Mouse (Mus musculus) kidney, embryonic 14.5 days (tissue): ENCODE results near the gene Ldah. TPM values are rescaled to one million over a fixed set of nuclear protein-coding genes. Genes with fewer than 3 reads are reported as not detected.

ENCODE experiments used
- ATAC-seq: fragments of 200-750 bp; cut with Nextera tagmentation; 2 replicates; pipeline ENCODE4 v1.8.0; 2017; ENCODE audit warnings: moderate number of reproducible peaks, mild to moderate bottlenecking, moderate TSS enrichment, moderate library complexity; ENCODE audit not compliant: low FRiP score, low TSS enrichment
- H3K27ac ChIP-seq: fragments of 300-500 bp; sonication (generic); 2 replicates; pipeline ENCODE4 v1.5.1; 2014; ENCODE audit warnings: low read depth, mild to moderate bottlenecking, low read length, moderate library complexity, mixed read lengths
- H3K27me3 ChIP-seq: fragments of 300-500 bp; sonication (generic); 2 replicates; pipeline ENCODE4 v1.6.1; 2014; ENCODE audit warnings: mild to moderate bottlenecking, low read length; ENCODE audit not compliant: control insufficient read depth, insufficient read depth
- H3K36me3 ChIP-seq: fragments of 300-500 bp; sonication (generic); 2 replicates; pipeline ENCODE4 v1.6.1; 2014; ENCODE audit warnings: low read length, mixed read lengths; ENCODE audit not compliant: control insufficient read depth, insufficient read depth
- H3K4me1 ChIP-seq: fragments of 300-500 bp; sonication (generic); 2 replicates; pipeline ENCODE4 v1.6.1; 2014; ENCODE audit warnings: low read length, mixed read lengths; ENCODE audit not compliant: control insufficient read depth, insufficient read depth
- H3K4me2 ChIP-seq: fragments of 300-500 bp; sonication (generic); replicated peaks from 2 replicates; pipeline ENCODE4 v1.6.1; 2014; ENCODE audit warnings: low read depth, mild to moderate bottlenecking, low read length
- H3K4me3 ChIP-seq: fragments of 300-500 bp; sonication (generic); 2 replicates; pipeline ENCODE4 v1.5.1; 2014; ENCODE audit warnings: mild to moderate bottlenecking, low read length
- H3K9ac ChIP-seq: fragments of 300-500 bp; sonication (generic); 2 replicates; pipeline ENCODE4 v1.6.1; 2014; ENCODE audit warnings: low read depth, mild to moderate bottlenecking, low read length, moderate library complexity
- H3K9me3 ChIP-seq: fragments of 300-500 bp; sonication (generic); 2 replicates; pipeline ENCODE4 v1.6.1; 2016; ENCODE audit warnings: low read length; ENCODE audit not compliant: control insufficient read depth
- WGBS: fragments of 180-500 bp; shearing (Covaris S2); extraction: QIAGEN DNeasy Blood & Tissue Kit; methylation state at CpG from one replicate; pipeline ENCODE4 v1.1.7; 2014; 5-methylcytosine and 5-hydroxymethylcytosine counted together
- polyA plus RNA-seq: library from polyadenylated mRNA; unstranded; fragments of >200 nt; fragmentation: Nextera tagmentation; extraction: Ambion mirVana; gene quantifications from 2 replicates; pipeline ENCODE4 v1.2.1, GENCODE M21; 2014

The Ldah gene
- polyA plus RNA-seq, 1 experiment from 2014 or later: 66.1 TPM

GRCm38 (mm10) chr12:8207578-8207977, 329 bp upstream of the Ldah start:
- Histone ChIP-seq H3K36me3 (no peaks in the 10 kb centered on the region), H3K9me3 (no peaks in the 10 kb centered on the region; the same call in 1 of the 2 replicates), H3K9ac (peak overlapping the region; percentile 77), H3K4me2 (peak overlapping the region; percentile 79), H3K27me3 (no peaks in the 10 kb centered on the region), H3K27ac (no peak overlapping the region), H3K4me3 (peak overlapping the region; percentile 86), H3K4me1 (no peaks in the 10 kb centered on the region)
- peak; percentile 32; the same call in 1 of the 2 replicates for ATAC-seq
- 23% methylated on average over 5 of the region's 5 CpGs for WGBS

- no peak overlapping the region; the same call in 1 of the 2 replicates for H3K27ac ChIP-seq
- WGBS: 45% methylated on average over 15 of the region's 15 CpGs
- peak overlapping the region; percentile 17 for H3K4me2 ChIP-seq
- ATAC-seq: peak; percentile 49; the same call in 1 of the 2 replicates
- H3K36me3 ChIP-seq: peaks cover 2% of the 10 kb centered on the region; the same call in 1 of the 2 replicates
- no peak overlapping the region for H3K9ac ChIP-seq
- H3K27me3 ChIP-seq: no peaks in the 10 kb centered on the region
- no peak overlapping the region for H3K4me3 ChIP-seq
- H3K9me3 ChIP-seq: peaks cover 3% of the 10 kb centered on the region; the same call in 1 of the 2 replicates
- no peaks in the 10 kb centered on the region; the same call in 1 of the 2 replicates for H3K4me1 ChIP-seq
These were observed 8.7 kb downstream of the Ldah start for GRCm38 (mm10) chr12:8216392-8217280.

GRCm38 (mm10) chr12:8223036-8223435, 15.1 kb downstream of the Ldah start:
- H3K36me3 ChIP-seq: peaks cover 9% of the 10 kb centered on the region; the same call in 1 of the 2 replicates
- no peaks in the 10 kb centered on the region for H3K27me3 ChIP-seq
- ATAC-seq: no peak
- no peak overlapping the region for H3K4me3 ChIP-seq
- no peaks in the 10 kb centered on the region for H3K4me1 ChIP-seq
- H3K4me2 ChIP-seq: no peak overlapping the region
- no peak overlapping the region for H3K27ac ChIP-seq
- 87% methylated on average over 6 of the region's 6 CpGs for WGBS
- no peak overlapping the region for H3K9ac ChIP-seq
- H3K9me3 ChIP-seq: no peaks in the 10 kb centered on the region

GRCm38 (mm10) chr12:8231101-8231500, 23.2 kb downstream of the Ldah start:
- Histone ChIP-seq H3K27me3 (no peaks in the 10 kb centered on the region), H3K9me3 (no peaks in the 10 kb centered on the region), H3K9ac (no peak overlapping the region), H3K4me1 (no peaks in the 10 kb centered on the region), H3K36me3 (peaks cover 1% of the 10 kb centered on the region; the same call in 1 of the 2 replicates), H3K27ac (no peak overlapping the region), H3K4me2 (no peak overlapping the region), H3K4me3 (no peak overlapping the region)
- no peak for ATAC-seq
- 97% methylated on average over 3 of the region's 3 CpGs for WGBS

- no peaks in the 10 kb centered on the region for H3K4me1 ChIP-seq
- H3K36me3 ChIP-seq: no peaks in the 10 kb centered on the region; the same call in 1 of the 2 replicates
- no peak overlapping the region for H3K4me2 ChIP-seq
- H3K9ac ChIP-seq: no peak overlapping the region
- no peak for ATAC-seq
- no peaks in the 10 kb centered on the region for H3K9me3 ChIP-seq
- H3K27me3 ChIP-seq: no peaks in the 10 kb centered on the region
- 83% methylated on average over 3 of the region's 3 CpGs for WGBS
- no peak overlapping the region for H3K4me3 ChIP-seq
- H3K27ac ChIP-seq: no peak overlapping the region
These were observed 24.8 kb downstream of the Ldah start for GRCm38 (mm10) chr12:8232679-8233078.

GRCm38 (mm10) chr12:8242181-8242580, 34.3 kb downstream of the Ldah start:
- Histone ChIP-seq H3K36me3 (no peaks in the 10 kb centered on the region), H3K27me3 (no peaks in the 10 kb centered on the region), H3K4me1 (peaks cover 4% of the 10 kb centered on the region; the same call in 1 of the 2 replicates), H3K27ac (no peak overlapping the region), H3K9me3 (no peaks in the 10 kb centered on the region), H3K4me2 (no peak overlapping the region), H3K4me3 (no peak overlapping the region), H3K9ac (no peak overlapping the region)
- ATAC-seq: no peak
- WGBS: 84% methylated on average over 3 of the region's 3 CpGs

GRCm38 (mm10) chr12:8244746-8245145, 36.8 kb downstream of the Ldah start:
- H3K27ac ChIP-seq: no peak overlapping the region
- no peaks in the 10 kb centered on the region for H3K27me3 ChIP-seq
- H3K36me3 ChIP-seq: no peaks in the 10 kb centered on the region
- no peak for ATAC-seq
- 27% methylated on average over 4 of the region's 4 CpGs for WGBS
- H3K4me1 ChIP-seq: peaks cover 4% of the 10 kb centered on the region; the same call in 1 of the 2 replicates
- H3K9ac ChIP-seq: no peak overlapping the region
- H3K9me3 ChIP-seq: no peaks in the 10 kb centered on the region
- no peak overlapping the region for H3K4me3 ChIP-seq
- no peak overlapping the region for H3K4me2 ChIP-seq

- no peak overlapping the region for H3K27ac ChIP-seq
- no peak overlapping the region for H3K4me3 ChIP-seq
- H3K9me3 ChIP-seq: no peaks in the 10 kb centered on the region
- WGBS: 43% methylated on average over 2 of the region's 2 CpGs
- no peak for ATAC-seq
- no peak overlapping the region for H3K9ac ChIP-seq
- H3K36me3 ChIP-seq: no peaks in the 10 kb centered on the region
- H3K27me3 ChIP-seq: no peaks in the 10 kb centered on the region
- H3K4me2 ChIP-seq: no peak overlapping the region
- H3K4me1 ChIP-seq: no peaks in the 10 kb centered on the region
These were observed 52.4 kb downstream of the Ldah start for GRCm38 (mm10) chr12:8260297-8260696.

GRCm38 (mm10) chr12:8266311-8266710, 58.4 kb downstream of the Ldah start:
- H3K4me3 ChIP-seq: no peak overlapping the region
- no peaks in the 10 kb centered on the region for H3K27me3 ChIP-seq
- 88% methylated on average over 7 of the region's 7 CpGs for WGBS

More at GRCm38 (mm10) chr12:8266311-8266710, 58.4 kb downstream of the Ldah start:
- Histone ChIP-seq H3K9me3 (no peaks in the 10 kb centered on the region), H3K36me3 (no peaks in the 10 kb centered on the region; the same call in 1 of the 2 replicates), H3K27ac (no peak overlapping the region), H3K9ac (no peak overlapping the region), H3K4me1 (no peaks in the 10 kb centered on the region), H3K4me2 (no peak overlapping the region)
- ATAC-seq: no peak
